In genomic region chr12:120028089-120028959, GRCm38 (mm10) we compare ENCODE assay signal across 8 mouse cellular contexts.
A peak's percentile ranks its signal among the peaks of the same experiment; 100 is the strongest.
DNase-seq lines count a peak whose midpoint lies in the region; ATAC-seq and TF ChIP-seq lines count a peak whose summit lies in the region.
"Not testable (repeated sequence)": the region's sequence is repeated elsewhere in the genome, so short reads cannot be mapped to it uniquely, and the experiment has no call there.

No protein-coding gene starts in this region.

- intact Hi-C loops in heart, postnatal 25 days (cut with DNase I): not testable (repeated sequence)

- WGBS in lung, embryonic 14.5 days: 86% methylated on average over 15 of the region's 15 CpGs

- H3K4me2 ChIP-seq in lung, embryonic 14.5 days: not testable (repeated sequence)

- ATAC-seq in lung, embryonic 14.5 days (ENCODE audit: insufficient read depth): not testable (repeated sequence)

- TF ChIP-seq CTCF in lung, embryonic 14.5 days (IDR thresholded peaks at IDR 0.05; ENCODE audit: low read depth): peak; percentile 69

- H3K9me3 ChIP-seq in lung, embryonic 14.5 days (ENCODE audit: low read depth, low read length): not testable (repeated sequence)

- H3K4me1 ChIP-seq in lung, embryonic 14.5 days (ENCODE audit: insufficient read depth): not testable (repeated sequence)

- not testable (repeated sequence) for H3K4me3 ChIP-seq in lung, embryonic 14.5 days (ENCODE audit: low read depth, low read length)

- DNase-seq in CD4-positive, CD25-positive, alpha-beta regulatory T cell, adult 2 months (ENCODE audit: low read depth, low spot score): peak; percentile 79
- DNase-seq in c-Kit-positive CD71-negative TER-119-negative erythroid progenitor cells, embryonic 14.5 days (ENCODE audit: low read depth): peak; percentile 57
- DNase-seq in fibroblast of lung, adult 2 months (ENCODE audit: low read depth): peak; percentile 39
- peak; percentile 48 for DNase-seq in heart, postnatal 25 days (ENCODE audit: low spot score)
- DNase-seq in layer of hippocampus, adult 18-20 months (ENCODE audit: low spot score in 2 of 2): peak; percentile 22 to 68
- DNase-seq in lung, embryonic 14.5 days: peak; percentile 96
- DNase-seq in ovary, postnatal 36 days (ENCODE audit: low spot score): peak; percentile 4
- DNase-seq in thymus, postnatal 10 days (ENCODE audit: low spot score in 2 of 2): peak; percentile 82 to 90

- H3K27ac ChIP-seq in lung, embryonic 14.5 days (ENCODE audit: low read depth): not testable (repeated sequence)

- H3K27me3 ChIP-seq in lung, embryonic 14.5 days (ENCODE audit: insufficient read depth, low read length): not testable (repeated sequence)

- H3K9ac ChIP-seq in lung, embryonic 14.5 days: not testable (repeated sequence)

- not testable (repeated sequence) for H3K36me3 ChIP-seq in lung, embryonic 14.5 days (ENCODE audit: insufficient read depth)

Comparison
In these comparisons a context has a peak if more than half of its experiments do, and no peak if none do; other contexts are left out.
1. DNase-seq: peak in every context shown above with its lines; median percentile 96 in lung, embryonic 14.5 days; 86 in thymus, postnatal 10 days; 79 in CD4-positive, CD25-positive, alpha-beta regulatory T cell, adult 2 months; 57 in c-Kit-positive CD71-negative TER-119-negative erythroid progenitor cells, embryonic 14.5 days; 48 in heart, postnatal 25 days; 45 in layer of hippocampus, adult 18-20 months; 39 in fibroblast of lung, adult 2 months; 4 in ovary, postnatal 36 days.